Mouse (Mus musculus) myocyte (in vitro differentiated cells): ENCODE measurements around the gene Prr18. TPM values are rescaled to one million over a fixed set of nuclear protein-coding genes. Genes with fewer than 3 reads are reported as not detected.

Experiments used
- H3K27me3 ChIP-seq: one replicate; pipeline ENCODE4 v1.6.1; 2011; ENCODE audit not compliant: control insufficient read depth, insufficient read depth, insufficient read length
- H3K36me3 ChIP-seq: one replicate; pipeline ENCODE4 v1.6.1; 2011; ENCODE audit not compliant: control insufficient read depth, insufficient read depth
- H3K4me2 ChIP-seq: one replicate; pipeline ENCODE4 v1.6.1; 2011; ENCODE audit warnings: low read depth, control low read depth
- H3K4me3 ChIP-seq: one replicate; pipeline ENCODE4 v1.5.1; 2011; ENCODE audit warnings: mild to moderate bottlenecking, control low read depth, moderate library complexity
- H3K79me2 ChIP-seq: one replicate; pipeline ENCODE4 v1.6.1; 2011; ENCODE audit not compliant: control insufficient read depth, insufficient read depth
- H3ac ChIP-seq: one replicate; pipeline ENCODE4 v1.6.1; 2011; ENCODE audit not compliant: control insufficient read depth, insufficient read length
- CEBPB ChIP-seq: IDR thresholded peaks from 2 replicates; pipeline ENCODE4 v1.6.1; 2011; ENCODE audit warnings: mild to moderate bottlenecking, moderate library complexity; ENCODE audit not compliant: poor library complexity, insufficient read depth, severe bottlenecking
- E2F4 ChIP-seq: IDR thresholded peaks from one replicate; pipeline ENCODE4 v1.6.1; 2011; ENCODE audit warnings: mild to moderate bottlenecking, control low read depth, moderate library complexity; ENCODE audit not compliant: insufficient read depth
- MAX ChIP-seq: IDR thresholded peaks from one replicate; pipeline ENCODE4 v1.6.1; 2011; ENCODE audit warnings: low read depth, mild to moderate bottlenecking, control low read depth
- MYOD1 ChIP-seq, 3 experiments: IDR thresholded peaks; one replicate each; pipeline ENCODE4 v1.6.1; 2011; ENCODE audit warnings: control low read depth in 2 of 3, low read depth in 2 of 3, mild to moderate bottlenecking in 2 of 3, moderate library complexity in 1 of 3; ENCODE audit not compliant: insufficient read length in 2 of 3, control insufficient read depth in 1 of 3
- MYOG ChIP-seq, 3 experiments: IDR thresholded peaks; one replicate each; pipeline ENCODE4 v1.6.1; 2011; ENCODE audit warnings: control low read depth in 2 of 3, low read depth in 2 of 3, mild to moderate bottlenecking in 2 of 3; ENCODE audit not compliant: insufficient read length in 2 of 3, control insufficient read depth in 1 of 3, insufficient read depth in 1 of 3
- POLR2A ChIP-seq: IDR thresholded peaks from one replicate; pipeline ENCODE4 v1.6.1; 2011; ENCODE audit warnings: low read depth, mild to moderate bottlenecking, control low read depth, moderate library complexity; ENCODE audit not compliant: insufficient read length
- POLR2AphosphoS2 ChIP-seq: IDR thresholded peaks from one replicate; pipeline ENCODE4 v1.6.1; 2011; ENCODE audit warnings: low read depth, control low read depth; ENCODE audit not compliant: insufficient read length
- REST ChIP-seq: IDR thresholded peaks from one replicate; pipeline ENCODE4 v1.6.1; 2011; ENCODE audit warnings: mild to moderate bottlenecking, control low read depth, moderate library complexity; ENCODE audit not compliant: insufficient read depth, insufficient read length
- SRF ChIP-seq: IDR thresholded peaks from one replicate; pipeline ENCODE4 v1.6.1; 2011; ENCODE audit warnings: low read depth; ENCODE audit not compliant: control insufficient read depth, insufficient read length
- TCF12 ChIP-seq: IDR thresholded peaks from one replicate; pipeline ENCODE4 v1.6.1; 2011; ENCODE audit warnings: mild to moderate bottlenecking, control low read depth; ENCODE audit not compliant: poor library complexity, insufficient read depth, severe bottlenecking
- TCF3 ChIP-seq: IDR thresholded peaks from one replicate; pipeline ENCODE4 v1.6.1; 2011; ENCODE audit warnings: low read depth, control low read depth; ENCODE audit not compliant: insufficient read length
- USF1 ChIP-seq: IDR thresholded peaks from one replicate; pipeline ENCODE4 v1.6.1; 2011; ENCODE audit warnings: low read depth, mild to moderate bottlenecking, control low read depth, moderate library complexity
- polyA plus RNA-seq: library from polyadenylated mRNA; unstranded; fragments of >200 nt; fragmentation: generic; extraction: Trizol; gene quantifications from one replicate; pipeline ENCODE4 v1.2.1, GENCODE M21; 2012; ENCODE audit warnings: missing spikeins

The Prr18 gene
- polyA plus RNA-seq, 1 experiment, result 0.19 TPM

- TF ChIP-seq MYOG (IDR thresholded peaks at IDR 0.05; ENCODE audit: control insufficient read depth in 1 of 3, insufficient read depth in 1 of 3, insufficient read length in 2 of 3, low read depth in 2 of 3), result no peak
- TF ChIP-seq CEBPB, result no peak
- no peak for TF ChIP-seq USF1
- no peak for TF ChIP-seq POLR2AphosphoS2
- TF ChIP-seq POLR2A, result no peak
- no peak for TF ChIP-seq TCF3
- no peak for TF ChIP-seq REST
- no peak for TF ChIP-seq TCF12
- TF ChIP-seq E2F4, result no peak
- no peak for TF ChIP-seq MAX
- Histone ChIP-seq H3K27me3 (no peaks in the 10 kb centered on the region), H3K36me3 (no peaks in the 10 kb centered on the region), H3K4me3 (no peak overlapping the region), H3ac (no peak overlapping the region), H3K4me2 (no peak overlapping the region), H3K79me2 (no peaks in the 10 kb centered on the region)
These were observed 11.7 kb downstream of the Prr18 start for GRCm38 (mm10) chr17:8348941-8349340.

GRCm38 (mm10) chr17:8351088-8351487 is 13.8 kb downstream of the Prr18 start:
- Histone ChIP-seq H3ac (no peak overlapping the region), H3K79me2 (no peaks in the 10 kb centered on the region), H3K4me3 (no peak overlapping the region), H3K4me2 (no peak overlapping the region), H3K27me3 (no peaks in the 10 kb centered on the region), H3K36me3 (no peaks in the 10 kb centered on the region)
- TF ChIP-seq REST (no peak), TCF3 (no peak), CEBPB (no peak), USF1 (no peak), MYOG (IDR thresholded peaks at IDR 0.05; ENCODE audit: control insufficient read depth in 1 of 3, insufficient read depth in 1 of 3, insufficient read length in 2 of 3, low read depth in 2 of 3) (no peak), MYOD1 (IDR thresholded peaks at IDR 0.05; ENCODE audit: control insufficient read depth in 1 of 3, insufficient read length in 2 of 3, low read depth in 2 of 3) (no peak), POLR2A (no peak), MAX (no peak)

GRCm38 (mm10) chr17:8355692-8356091 is 18.4 kb downstream of the Prr18 start, which contains the start of gene T2:
Gene T2 (plus strand): TSS chr17:8355992.
- Histone ChIP-seq H3K36me3 (no peaks in the 10 kb centered on the region), H3K4me2 (no peak within 1 kb of the TSS), H3ac (no peak within 1 kb of the TSS), H3K27me3 (peaks cover 5% of the 10 kb centered on the region), H3K79me2 (no peaks in the 10 kb centered on the region), H3K4me3 (no peak within 1 kb of the TSS)
- TF ChIP-seq E2F4 (no peak), MYOD1 (IDR thresholded peaks at IDR 0.05; ENCODE audit: control insufficient read depth in 1 of 3, insufficient read length in 2 of 3, low read depth in 2 of 3) (no peak), REST (no peak), MAX (no peak), TCF12 (no peak), SRF (no peak), MYOG (IDR thresholded peaks at IDR 0.05; ENCODE audit: control insufficient read depth in 1 of 3, insufficient read depth in 1 of 3, insufficient read length in 2 of 3, low read depth in 2 of 3) (no peak), POLR2AphosphoS2 (no peak), POLR2A (no peak), USF1 (no peak), CEBPB (no peak), TCF3 (no peak)

GRCm38 (mm10) chr17:8357498-8357897 is 20.2 kb downstream of the Prr18 start:
- Histone ChIP-seq H3ac (no peak overlapping the region), H3K4me2 (no peak overlapping the region), H3K79me2 (no peaks in the 10 kb centered on the region), H3K27me3 (peaks cover 10% of the 10 kb centered on the region), H3K36me3 (no peaks in the 10 kb centered on the region), H3K4me3 (no peak overlapping the region)
- TF ChIP-seq MYOD1 (IDR thresholded peaks at IDR 0.05; ENCODE audit: control insufficient read depth in 1 of 3, insufficient read length in 2 of 3, low read depth in 2 of 3) (no peak), TCF3 (no peak), E2F4 (no peak), POLR2AphosphoS2 (no peak), REST (no peak), USF1 (no peak), TCF12 (no peak), SRF (no peak), CEBPB (no peak)

- H3K4me2 ChIP-seq, result no peak overlapping the region
- no peak overlapping the region for H3ac ChIP-seq
- H3K4me3 ChIP-seq, result no peak overlapping the region
- no peaks in the 10 kb centered on the region for H3K36me3 ChIP-seq
- H3K27me3 ChIP-seq, result peaks cover 26% of the 10 kb centered on the region
- H3K79me2 ChIP-seq, result no peaks in the 10 kb centered on the region
- no peak for TF ChIP-seq SRF
- no peak for TF ChIP-seq POLR2AphosphoS2
- no peak for TF ChIP-seq MAX
- no peak for TF ChIP-seq MYOD1 (IDR thresholded peaks at IDR 0.05; ENCODE audit: control insufficient read depth in 1 of 3, insufficient read length in 2 of 3, low read depth in 2 of 3)
- no peak for TF ChIP-seq USF1
- TF ChIP-seq POLR2A, result no peak
- no peak for TF ChIP-seq E2F4
- no peak for TF ChIP-seq MYOG (IDR thresholded peaks at IDR 0.05; ENCODE audit: control insufficient read depth in 1 of 3, insufficient read depth in 1 of 3, insufficient read length in 2 of 3, low read depth in 2 of 3)
- TF ChIP-seq TCF12, result no peak
These were observed 23.6 kb downstream of the Prr18 start for GRCm38 (mm10) chr17:8360876-8361275.
